Mouse (Mus musculus) kidney, adult 18-20 months (tissue): Measurements from ENCODE around the gene Mrgprf.

Experiments
- DNase-seq: peaks from one replicate; pipeline ENCODE4 v3.0.0; 2021

Mrgprf gene

GRCm38 (mm10) chr7:145300321-145301007 lies at the start of gene Mrgprf:
Gene Mrgprf, plus strand, starts transcription at chr7:145300828.
- DNase-seq: no peak

GRCm38 (mm10) chr7:145252715-145253476 lies 47.7 kb upstream of the Mrgprf start:
- peak; percentile 79 for DNase-seq

- DNase-seq: no peak
These were observed 46.5 kb upstream of the Mrgprf start for GRCm38 (mm10) chr7:145253986-145254630.

GRCm38 (mm10) chr7:145256092-145256491 lies 44.5 kb upstream of the Mrgprf start:
- no peak for DNase-seq

- no peak for DNase-seq
These were observed 36.4 kb upstream of the Mrgprf start for GRCm38 (mm10) chr7:145264202-145264601.

- peak; percentile 12 for DNase-seq
These were observed 34.6 kb upstream of the Mrgprf start for GRCm38 (mm10) chr7:145266011-145266410.

GRCm38 (mm10) chr7:145268890-145269289 lies 31.7 kb upstream of the Mrgprf start:
- DNase-seq: no peak

GRCm38 (mm10) chr7:145270955-145271354 lies 29.7 kb upstream of the Mrgprf start:
- no peak for DNase-seq

- DNase-seq: no peak
These were observed 25.1 kb upstream of the Mrgprf start for GRCm38 (mm10) chr7:145275488-145275887.

GRCm38 (mm10) chr7:145281396-145281795 lies 19.2 kb upstream of the Mrgprf start:
- no peak for DNase-seq

- DNase-seq: no peak
These were observed 17.6 kb upstream of the Mrgprf start for GRCm38 (mm10) chr7:145283041-145283440.

- peak; percentile 92 for DNase-seq
These were observed 17.0 kb upstream of the Mrgprf start, which contains the start of gene Tpcn2 for GRCm38 (mm10) chr7:145283487-145284187. Gene Tpcn2, minus strand, starts transcription at chr7:145284011.

- DNase-seq: no peak
These were observed 16.3 kb upstream of the Mrgprf start for GRCm38 (mm10) chr7:145284293-145284692.

- no peak for DNase-seq
These were observed 15.2 kb upstream of the Mrgprf start for GRCm38 (mm10) chr7:145285476-145285875.

GRCm38 (mm10) chr7:145287410-145287809 lies 13.2 kb upstream of the Mrgprf start:
- no peak for DNase-seq

- DNase-seq: no peak
These were observed 11.3 kb upstream of the Mrgprf start for GRCm38 (mm10) chr7:145289302-145289701.

- no peak for DNase-seq
These were observed 8.8 kb upstream of the Mrgprf start for GRCm38 (mm10) chr7:145291847-145292246.

- DNase-seq: no peak
These were observed 7.9 kb upstream of the Mrgprf start for GRCm38 (mm10) chr7:145292726-145293125.

- DNase-seq: no peak
These were observed 6.8 kb upstream of the Mrgprf start for GRCm38 (mm10) chr7:145293859-145294258.

- no peak for DNase-seq
These were observed 1.8 kb upstream of the Mrgprf start for GRCm38 (mm10) chr7:145298666-145299490.

GRCm38 (mm10) chr7:145299562-145300320 lies 887 bp upstream of the Mrgprf start:
- DNase-seq: no peak

GRCm38 (mm10) chr7:145301008-145301340 lies 346 bp downstream of the Mrgprf start:
- DNase-seq: no peak
